In the genomic region with DNA sequence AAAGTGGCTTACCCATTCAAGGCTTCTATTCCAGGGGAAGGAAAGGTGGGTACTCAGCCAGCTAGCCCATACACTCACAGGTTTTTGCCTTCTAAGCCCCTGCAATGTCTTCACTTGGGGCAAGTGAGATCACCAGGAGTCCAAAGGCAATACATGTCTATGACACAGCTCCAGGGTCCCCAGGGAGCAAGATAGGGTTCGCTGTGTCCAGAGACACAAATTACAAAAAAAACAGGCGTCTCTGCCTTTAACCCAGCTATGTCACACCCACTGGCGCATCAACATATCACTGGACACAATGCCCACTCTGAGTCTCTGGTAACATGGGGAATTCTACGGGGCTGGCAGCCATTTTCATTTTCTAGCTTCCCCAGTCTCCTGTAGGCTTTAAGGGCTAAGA, we compare ENCODE assay signal across 24 mouse cellular contexts. TPM values are rescaled to one million over a fixed set of nuclear protein-coding genes. Genes with fewer than 3 reads are reported as not detected.
DNase-seq lines count a peak whose midpoint lies in the region; ATAC-seq and TF ChIP-seq lines count a peak whose summit lies in the region.
"Had no signal": no experiment of that assay in that cellular context is flagged by ENCODE, and none has a peak within 500 bp of the region (broad histone marks: within the 10 kb centered on the region; RNA-seq: fewer than 3 reads in every experiment).

No protein-coding gene starts in this region.

- no peaks in the 10 kb centered on the region for H3K36me3 ChIP-seq in heart, adult 2 months (ENCODE audit: control insufficient read depth, insufficient read depth, low read length)
- peaks cover 17% of the 10 kb centered on the region; the same call in 1 of the 2 replicates for H3K36me3 ChIP-seq in liver, adult 2 months (ENCODE audit: control insufficient read depth, insufficient read depth, low read length)
- no peaks in the 10 kb centered on the region for H3K36me3 ChIP-seq in liver, embryonic 11.5 days (ENCODE audit: control insufficient read depth, insufficient read depth, low read length)
- no peaks in the 10 kb centered on the region for H3K36me3 ChIP-seq in neural tube, embryonic 13.5 days
- H3K36me3 ChIP-seq: forebrain, embryonic 10.5 days; heart, embryonic 15.5 days; hindbrain, embryonic 10.5 days; intestine, embryonic 15.5 days; limb, embryonic 13.5 days; midbrain, embryonic 12.5 days had no signal

- H3K9ac ChIP-seq in heart, adult 2 months (ENCODE audit: low read depth, low read length), result no peak overlapping the region
- peak overlapping the region; percentile 98 for H3K9ac ChIP-seq in liver, adult 2 months (ENCODE audit: low read depth, low read length)
- no peak overlapping the region for H3K9ac ChIP-seq in liver, embryonic 11.5 days (ENCODE audit: low read depth, low read length)
- no peak overlapping the region for H3K9ac ChIP-seq in neural tube, embryonic 13.5 days
- H3K9ac ChIP-seq: heart, embryonic 15.5 days; intestine, embryonic 15.5 days; limb, embryonic 13.5 days; lung, embryonic 14.5 days; midbrain, embryonic 12.5 days had no signal

- H3K4me2 ChIP-seq in liver, embryonic 11.5 days, result no peak overlapping the region
- H3K4me2 ChIP-seq in neural tube, embryonic 13.5 days, result peak overlapping the region; percentile 9; the same call in 1 of the 2 replicates
- H3K4me2 ChIP-seq: heart, embryonic 15.5 days; intestine, embryonic 15.5 days; limb, embryonic 13.5 days; lung, embryonic 14.5 days; midbrain, embryonic 12.5 days had no signal

- H3K79me2 ChIP-seq in heart, adult 2 months (replicated peaks; ENCODE audit: control insufficient read depth, insufficient read depth, low read length), result no peaks in the 10 kb centered on the region
- H3K79me2 ChIP-seq in liver, adult 2 months (ENCODE audit: control insufficient read depth, insufficient read depth, low read length), result peaks cover 17% of the 10 kb centered on the region; the same call in 1 of the 2 replicates

- TF ChIP-seq EP300 in heart, adult 2 months (IDR thresholded peaks at IDR 0.05; ENCODE audit: insufficient read depth, low read depth, low read length), result no peak

- intact Hi-C loops in heart, adult 2 months (cut with DNase I), result no loop called here
- intact Hi-C loops in heart, postnatal 10 days (cut with DNase I), result no loop called here

- peak overlapping the region; percentile 56 for H3K27ac ChIP-seq in heart, adult 2 months
- peak overlapping the region; percentile 94 for H3K27ac ChIP-seq in liver, adult 2 months (replicated peaks; ENCODE audit: insufficient read depth, low read depth, low read length)
- no peak overlapping the region for H3K27ac ChIP-seq in liver, embryonic 11.5 days (ENCODE audit: low read depth, low read length)
- H3K27ac ChIP-seq in neural tube, embryonic 13.5 days (replicated peaks), result no peak overlapping the region
- H3K27ac ChIP-seq: forebrain, embryonic 10.5 days; heart, embryonic 15.5 days; hindbrain, embryonic 10.5 days; intestine, embryonic 15.5 days; limb, embryonic 13.5 days; midbrain, embryonic 12.5 days had no signal

- no peak for ATAC-seq in liver, embryonic 11.5 days (replicated peaks; ENCODE audit: low FRiP score)
- no peak for ATAC-seq in neural tube, embryonic 13.5 days (ENCODE audit: low read depth)
- ATAC-seq: CD4-positive, CD25-positive, alpha-beta regulatory T cell, adult 4 months; forebrain, embryonic 16.5 days; hindbrain, embryonic 16.5 days; intestine, embryonic 15.5 days had no signal

- 66% methylated on average over 4 of the region's 4 CpGs for WGBS in heart, adult 2 months
- 73% methylated on average over 4 of the region's 4 CpGs for WGBS in liver, adult 2 months
- WGBS in liver, embryonic 11.5 days, result 78% methylated on average over 4 of the region's 4 CpGs
- 78% methylated on average over 4 of the region's 4 CpGs for WGBS in neural tube, embryonic 13.5 days

- no peaks in the 10 kb centered on the region for H3K9me3 ChIP-seq in liver, embryonic 11.5 days (ENCODE audit: control insufficient read depth, low read length)
- H3K9me3 ChIP-seq in neural tube, embryonic 13.5 days, result no peaks in the 10 kb centered on the region
- H3K9me3 ChIP-seq: forebrain, embryonic 10.5 days; heart, embryonic 15.5 days; hindbrain, embryonic 10.5 days; intestine, embryonic 15.5 days; limb, embryonic 13.5 days; midbrain, embryonic 12.5 days had no signal

- no peak; the same call in 1 of the 2 replicates for TF ChIP-seq POLR2A in heart, adult 2 months (IDR thresholded peaks at IDR 0.05; ENCODE audit: insufficient read depth, low read depth, low read length)
- TF ChIP-seq POLR2A in liver, adult 2 months (IDR thresholded peaks at IDR 0.05; ENCODE audit: extremely low read depth, insufficient read depth, low read length), result no peak

- no peak for DNase-seq in heart, adult 2 months
- no peak for DNase-seq in heart, postnatal 10 days
- DNase-seq in liver, adult 2 months (ENCODE audit: extremely low read depth, low read depth, low spot score), result no peak
- no peak for DNase-seq in liver, embryonic 11.5 days (ENCODE audit: low spot score)
- no peak for DNase-seq in neural tube, embryonic 10.5 days (ENCODE audit: extremely low spot score, low spot score)
- no peak for DNase-seq in layer of hippocampus, postnatal 14 days (ENCODE audit: low spot score in 2 of 2)
- DNase-seq: adrenal gland, postnatal 25 days; cerebellum, adult 11 months; cerebellum, adult 9-11 months; gastrocnemius, postnatal 25 days; kidney, postnatal 4 days; layer of hippocampus, postnatal 36 days; lung, embryonic 14.5 days; thymus, postnatal 14 days had no signal

- no peaks in the 10 kb centered on the region for H3K27me3 ChIP-seq in heart, adult 2 months (ENCODE audit: control insufficient read depth, insufficient read depth, low read length)
- H3K27me3 ChIP-seq in liver, adult 2 months (ENCODE audit: control insufficient read depth, insufficient read depth, low read length), result no peaks in the 10 kb centered on the region
- peaks cover 23% of the 10 kb centered on the region for H3K27me3 ChIP-seq in liver, embryonic 11.5 days (replicated peaks; ENCODE audit: control insufficient read depth, insufficient read depth, low read length)
- H3K27me3 ChIP-seq in neural tube, embryonic 13.5 days, result peaks cover 51% of the 10 kb centered on the region

- TF ChIP-seq CTCF in heart, adult 2 months (IDR thresholded peaks at IDR 0.05), result no peak
- no peak for TF ChIP-seq CTCF in liver, adult 2 months (IDR thresholded peaks at IDR 0.05; ENCODE audit: low read depth, low read length)

- H3K4me3 ChIP-seq in heart, adult 2 months, result peak overlapping the region; percentile 20
- H3K4me3 ChIP-seq in liver, adult 2 months (ENCODE audit: insufficient read depth, low read depth, low read length), result peak overlapping the region; percentile 93
- H3K4me3 ChIP-seq in liver, embryonic 11.5 days (ENCODE audit: low read depth, low read length), result no peak overlapping the region
- no peak overlapping the region for H3K4me3 ChIP-seq in neural tube, embryonic 13.5 days
- H3K4me3 ChIP-seq: forebrain, embryonic 10.5 days; heart, embryonic 15.5 days; hindbrain, embryonic 10.5 days; intestine, embryonic 15.5 days; limb, embryonic 13.5 days; midbrain, embryonic 12.5 days had no signal

- H3K4me1 ChIP-seq in heart, adult 2 months (ENCODE audit: control insufficient read depth, insufficient read depth, low read length), result peaks cover 1% of the 10 kb centered on the region; the same call in 1 of the 2 replicates
- peaks cover 32% of the 10 kb centered on the region for H3K4me1 ChIP-seq in liver, adult 2 months (ENCODE audit: control insufficient read depth, insufficient read depth, low read length)
- H3K4me1 ChIP-seq in liver, embryonic 11.5 days (replicated peaks; ENCODE audit: control insufficient read depth, insufficient read depth, low read length), result peaks cover 6% of the 10 kb centered on the region; the same call in 1 of the 2 replicates
- peaks cover 9% of the 10 kb centered on the region for H3K4me1 ChIP-seq in neural tube, embryonic 13.5 days (replicated peaks)
- H3K4me1 ChIP-seq: intestine, embryonic 15.5 days had no signal

RNA-seq across cellular contexts. Expression of a gene that starts 2.1 kb away (rescaled TPM):
- 10 to 100 TPM; 10.5 to 11.0 TPM for total RNA-seq in heart, adult 2 months (2021)
- polyA plus RNA-seq in heart, adult 2 months (2012; rRNA removed), result 5.5 and 8.1 TPM in 2 replicates
- 10 to 100 TPM in 1 of 2 experiments, 1 to 10 TPM in 1; 8.8 to 18.4 TPM for total RNA-seq in heart, postnatal 10 days (2021)
- total RNA-seq in liver, adult 2 months (2014; rRNA removed), result 32.1 and 33.4 TPM in 2 replicates
- 23.6 and 27.3 TPM in 2 replicates for polyA plus RNA-seq in liver, adult 2 months (2012; rRNA removed)
- 2.6 and 2.7 TPM in 2 replicates for polyA plus RNA-seq in liver, embryonic 11.5 days (2014; fragmentation: Nextera tagmentation; extraction: Ambion mirVana)
- polyA plus RNA-seq in neural tube, embryonic 13.5 days (2015; fragmentation: Nextera tagmentation; extraction: Ambion mirVana), result 3.6 and 3.9 TPM in 2 replicates
- 10 to 100 TPM; 10.3 to 11.0 TPM for total RNA-seq in layer of hippocampus, postnatal 14 days (2021)

RNA-seq across cellular contexts. Expression of a gene that starts 14.0 kb away (rescaled TPM):
- total RNA-seq in heart, adult 2 months (2021), result 10 to 100 TPM; 24.4 to 28.7 TPM
- polyA plus RNA-seq in heart, adult 2 months (2012; rRNA removed), result 14.7 and 21.3 TPM in 2 replicates
- total RNA-seq in heart, postnatal 10 days (2021), result 10 to 100 TPM; 22.6 to 23.7 TPM
- 20.5 and 21.6 TPM in 2 replicates for total RNA-seq in liver, adult 2 months (2014; rRNA removed)
- polyA plus RNA-seq in liver, adult 2 months (2012; rRNA removed), result 5.0 and 5.3 TPM in 2 replicates
- polyA plus RNA-seq in liver, embryonic 11.5 days (2014; fragmentation: Nextera tagmentation; extraction: Ambion mirVana), result 31.9 and 35.2 TPM in 2 replicates
- 26.6 and 27.2 TPM in 2 replicates for polyA plus RNA-seq in neural tube, embryonic 13.5 days (2015; fragmentation: Nextera tagmentation; extraction: Ambion mirVana)
- total RNA-seq in layer of hippocampus, postnatal 14 days (2021), result 10 to 100 TPM; 11.3 to 12.7 TPM

RNA-seq across cellular contexts. Expression of a gene that starts 27.7 kb away (rescaled TPM):
- 1 to 10 TPM; 4.4 to 4.6 TPM for total RNA-seq in heart, adult 2 months (2021)
- polyA plus RNA-seq in heart, adult 2 months (2012; rRNA removed), result 5.4 and 6.3 TPM in 2 replicates
- total RNA-seq in heart, postnatal 10 days (2021), result 10 to 100 TPM in 1 of 2 experiments, 1 to 10 TPM in 1; 7.7 to 10.4 TPM
- 6.1 and 6.6 TPM in 2 replicates for total RNA-seq in liver, adult 2 months (2014; rRNA removed)
- polyA plus RNA-seq in liver, adult 2 months (2012; rRNA removed), result 9.4 and 11.0 TPM in 2 replicates
- polyA plus RNA-seq in liver, embryonic 11.5 days (2014; fragmentation: Nextera tagmentation; extraction: Ambion mirVana), result 5.7 and 5.9 TPM in 2 replicates
- polyA plus RNA-seq in neural tube, embryonic 13.5 days (2015; fragmentation: Nextera tagmentation; extraction: Ambion mirVana), result 3.6 and 4.2 TPM in 2 replicates
- 1 to 10 TPM; 3.5 to 4.6 TPM for total RNA-seq in layer of hippocampus, postnatal 14 days (2021)

RNA-seq across cellular contexts. Expression of a gene that starts 52.9 kb away (rescaled TPM):
- 10 to 100 TPM; 57.2 to 60.7 TPM for total RNA-seq in heart, adult 2 months (2021)
- 38.7 and 69.5 TPM in 2 replicates for polyA plus RNA-seq in heart, adult 2 months (2012; rRNA removed)
- 10 to 100 TPM; 67.4 to 72.5 TPM for total RNA-seq in heart, postnatal 10 days (2021)
- total RNA-seq in liver, adult 2 months (2014; rRNA removed), result 32.1 and 37.1 TPM in 2 replicates
- 8.4 and 8.9 TPM in 2 replicates for polyA plus RNA-seq in liver, adult 2 months (2012; rRNA removed)
- 49.4 and 54.7 TPM in 2 replicates for polyA plus RNA-seq in liver, embryonic 11.5 days (2014; fragmentation: Nextera tagmentation; extraction: Ambion mirVana)
- 76.2 and 80.0 TPM in 2 replicates for polyA plus RNA-seq in neural tube, embryonic 13.5 days (2015; fragmentation: Nextera tagmentation; extraction: Ambion mirVana)
- total RNA-seq in layer of hippocampus, postnatal 14 days (2021), result 10 to 100 TPM; 61.6 to 64.6 TPM

Comparison
In these comparisons a context has a peak if more than half of its experiments do, and no peak if none do; other contexts are left out.
1. H3K27ac ChIP-seq: peak in heart, adult 2 months (single experiment) and liver, adult 2 months (single experiment); none in liver, embryonic 11.5 days (single experiment) and neural tube, embryonic 13.5 days (single experiment).
2. H3K4me3 ChIP-seq: peak in heart, adult 2 months (single experiment) and liver, adult 2 months (single experiment); none in liver, embryonic 11.5 days (single experiment) and neural tube, embryonic 13.5 days (single experiment).